ENCODE assay signal across 8 mouse cellular contexts in the genomic region with DNA sequence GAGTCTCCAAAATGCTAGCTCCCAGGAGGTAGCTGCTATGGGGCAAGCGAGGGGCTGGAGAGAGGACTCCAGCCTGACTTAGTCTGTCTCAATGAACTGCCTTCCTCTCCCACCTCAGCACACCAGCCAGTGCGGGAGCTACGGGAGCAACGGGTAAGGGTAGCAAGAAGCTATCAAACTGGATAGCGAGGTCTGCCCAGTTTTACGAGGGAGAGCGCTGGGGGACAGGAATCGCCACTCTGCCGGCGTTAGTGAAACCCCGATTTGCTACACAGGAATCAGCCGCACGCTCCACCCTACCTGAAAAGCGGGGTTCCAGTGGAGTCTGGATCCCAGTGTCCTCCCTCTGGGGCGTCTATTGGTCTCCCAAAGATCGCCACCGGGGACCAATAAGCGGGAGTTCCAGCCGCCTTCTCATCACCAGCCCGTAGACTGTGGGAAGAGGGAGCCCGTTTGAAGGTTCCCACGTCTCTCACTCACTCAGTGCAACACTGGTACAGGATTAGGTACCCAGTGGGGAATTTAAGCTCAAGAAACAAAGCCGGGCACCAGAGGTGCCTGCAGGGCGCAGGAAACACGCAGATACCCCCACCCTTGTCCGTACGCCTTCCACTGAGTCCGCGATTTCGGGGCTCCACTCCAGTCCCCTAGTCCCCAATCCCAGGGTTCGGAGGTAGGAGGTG. TPM values are rescaled to one million over a fixed set of nuclear protein-coding genes. Genes with fewer than 3 reads are reported as not detected.
DNase-seq lines count a peak whose midpoint lies in the region; ATAC-seq and TF ChIP-seq lines count a peak whose summit lies in the region.

No protein-coding gene starts in this region.

- 0 out of 2 replicates have a peak overlapping the region, but pooled peaks have one; percentile 22 for H3K9ac ChIP-seq in intestine, embryonic 14.5 days (ENCODE audit: low read length)
- H3K9ac ChIP-seq in neural tube, embryonic 11.5 days (ENCODE audit: low read length) = peak overlapping the region; percentile 48

- no peaks in the 10 kb centered on the region for H3K9me3 ChIP-seq in intestine, embryonic 14.5 days (ENCODE audit: control insufficient read depth, low read length)
- H3K9me3 ChIP-seq in neural tube, embryonic 11.5 days (ENCODE audit: control insufficient read depth, low read length) = no peaks in the 10 kb centered on the region

- no peaks in the 10 kb centered on the region; the same call in 1 of the 2 replicates for H3K27me3 ChIP-seq in cerebellum, adult 2 months (ENCODE audit: control insufficient read depth, insufficient read depth, low read length)
- H3K27me3 ChIP-seq in thymus, adult 2 months (ENCODE audit: control insufficient read depth, insufficient read depth, low read length) = peaks cover 10% of the 10 kb centered on the region
- peaks cover 20% of the 10 kb centered on the region for H3K27me3 ChIP-seq in intestine, embryonic 14.5 days (replicated peaks; ENCODE audit: control insufficient read depth, insufficient read depth, low read length)
- H3K27me3 ChIP-seq in neural tube, embryonic 11.5 days (ENCODE audit: control insufficient read depth, insufficient read depth, low read length) = peaks cover 13% of the 10 kb centered on the region

- H3K4me1 ChIP-seq in cerebellum, adult 2 months (ENCODE audit: control insufficient read depth, insufficient read depth, low read length) = 0 out of 2 replicates have a peak, but pooled peaks cover 3% of the 10 kb centered on the region
- peaks cover 10% of the 10 kb centered on the region for H3K4me1 ChIP-seq in thymus, adult 2 months (replicated peaks; ENCODE audit: control insufficient read depth, insufficient read depth, low read length)
- H3K4me1 ChIP-seq in intestine, embryonic 14.5 days (replicated peaks; ENCODE audit: control insufficient read depth, insufficient read depth, low read length) = no peaks in the 10 kb centered on the region
- 0 out of 2 replicates have a peak, but pooled peaks cover 2% of the 10 kb centered on the region for H3K4me1 ChIP-seq in neural tube, embryonic 11.5 days (ENCODE audit: control insufficient read depth, insufficient read depth, low read length)

- WGBS in cerebellum, adult 2 months = 2% methylated on average over 31 of the region's 31 CpGs
- WGBS in thymus, adult 2 months = 4% methylated on average over 31 of the region's 31 CpGs
- WGBS in intestine, embryonic 14.5 days = 1% methylated on average over 31 of the region's 31 CpGs
- 2% methylated on average over 31 of the region's 31 CpGs for WGBS in neural tube, embryonic 11.5 days

- H3K4me2 ChIP-seq in intestine, embryonic 14.5 days (ENCODE audit: low read length) = peak overlapping the region; percentile 99
- H3K4me2 ChIP-seq in neural tube, embryonic 11.5 days (ENCODE audit: low read depth) = peak overlapping the region; percentile 98

- no peak for TF ChIP-seq POLR2A in cerebellum, adult 2 months (IDR thresholded peaks at IDR 0.05; ENCODE audit: borderline replicate concordance, insufficient read depth, low read length)
- no peak for TF ChIP-seq POLR2A in thymus, adult 2 months (IDR thresholded peaks at IDR 0.05; ENCODE audit: control insufficient read depth, extremely low read depth, insufficient read depth, low read length, poor library complexity)

- peak in 1 of 2 experiments; percentile 27 for DNase-seq in cerebellum, adult 2 months
- no peak for DNase-seq in cerebellum, adult 8-10 months
- no peak for DNase-seq in thymus, adult 2 months
- no peak for DNase-seq in thymus, postnatal 4 days
- peak; percentile 70 for DNase-seq in intestine, embryonic 14.5 days (ENCODE audit: low spot score)
- DNase-seq in neural tube, embryonic 11.5 days (ENCODE audit: low spot score) = peak; percentile 48
- no peak for DNase-seq in urinary bladder, postnatal 36 days (ENCODE audit: low spot score in 2 of 2)
- no peak for DNase-seq in urinary bladder, postnatal 25 days (ENCODE audit: low spot score)

- ATAC-seq in intestine, embryonic 14.5 days (replicated peaks; ENCODE audit: low FRiP score, low TSS enrichment, low read depth) = peak; percentile 54; the same call in 1 of the 2 replicates
- peak; percentile 57 for ATAC-seq in neural tube, embryonic 11.5 days (ENCODE audit: insufficient read depth, low FRiP score, low TSS enrichment)

- H3K4me3 ChIP-seq in cerebellum, adult 2 months (replicated peaks; ENCODE audit: insufficient read depth, low read depth, low read length) = peak overlapping the region; percentile 52
- peak overlapping the region; percentile 31 for H3K4me3 ChIP-seq in thymus, adult 2 months (ENCODE audit: control insufficient read depth, insufficient read depth, low read length)
- peak overlapping the region; percentile 47 for H3K4me3 ChIP-seq in intestine, embryonic 14.5 days (ENCODE audit: low read depth, low read length)
- peak overlapping the region; percentile 53 for H3K4me3 ChIP-seq in neural tube, embryonic 11.5 days (ENCODE audit: low read depth, low read length)

- H3K36me3 ChIP-seq in thymus, adult 2 months (ENCODE audit: control insufficient read depth, insufficient read depth, low read length) = no peaks in the 10 kb centered on the region
- no peaks in the 10 kb centered on the region for H3K36me3 ChIP-seq in intestine, embryonic 14.5 days (ENCODE audit: control insufficient read depth, insufficient read depth, low read length)
- H3K36me3 ChIP-seq in neural tube, embryonic 11.5 days (ENCODE audit: control insufficient read depth, insufficient read depth, low read length) = no peaks in the 10 kb centered on the region

- no peak for TF ChIP-seq CTCF in cerebellum, adult 2 months (IDR thresholded peaks at IDR 0.05; ENCODE audit: borderline replicate concordance, insufficient read depth, low read depth, low read length)
- TF ChIP-seq CTCF in thymus, adult 2 months (IDR thresholded peaks at IDR 0.05; ENCODE audit: borderline replicate concordance, control insufficient read depth, extremely low read depth, insufficient read depth, low read length, poor library complexity) = no peak

- no peak overlapping the region for H3K27ac ChIP-seq in cerebellum, adult 2 months (ENCODE audit: insufficient read depth, low read length)
- H3K27ac ChIP-seq in thymus, adult 2 months (ENCODE audit: control insufficient read depth, insufficient read depth, low read length) = no peak overlapping the region
- H3K27ac ChIP-seq in intestine, embryonic 14.5 days (ENCODE audit: low read depth) = no peak overlapping the region
- H3K27ac ChIP-seq in neural tube, embryonic 11.5 days (ENCODE audit: low read depth, low read length) = no peak overlapping the region

RNA-seq across cellular contexts. Expression of gene Prokr2, which starts 0.6 kb away (rescaled TPM):
- polyA plus RNA-seq in cerebellum, adult 2 months (2012; rRNA removed) = 0.27 and 0.28 TPM in 2 replicates
- 2.4 and 3.8 TPM in 2 replicates for polyA plus RNA-seq in thymus, adult 2 months (2012; rRNA removed)
- polyA plus RNA-seq in intestine, embryonic 14.5 days (2014; fragmentation: Nextera tagmentation; extraction: Ambion mirVana) = 0.18 and 0.32 TPM in 2 replicates
- 0.54 and 0.98 TPM in 2 replicates for polyA plus RNA-seq in neural tube, embryonic 11.5 days (2014; fragmentation: Nextera tagmentation; extraction: Ambion mirVana)

Comparison
In these comparisons a context has a peak if more than half of its experiments do, and no peak if none do; other contexts are left out.
1. DNase-seq: peak in intestine, embryonic 14.5 days (single experiment) and neural tube, embryonic 11.5 days (single experiment); none in cerebellum, adult 8-10 months (single experiment), thymus, adult 2 months (single experiment), thymus, postnatal 4 days (single experiment), urinary bladder, postnatal 36 days (0 of 2) and urinary bladder, postnatal 25 days (single experiment).
2. Peak in every context shown above with its lines, with median percentiles within 50 percentile points of each other: H3K4me3 ChIP-seq.